Mouse (Mus musculus) layer of hippocampus, adult 2 months (tissue): ENCODE measurements around the gene Usp33. TPM values are rescaled to one million over a fixed set of nuclear protein-coding genes. Genes with fewer than 3 reads are reported as not detected.

Experiments used
- DNase-seq, 2 experiments: peaks; one replicate each; pipeline ENCODE4 v3.0.0; 2022; ENCODE audit warnings: low spot score in 2 of 2
- H3K27ac ChIP-seq: fragments of 200-600 bp; 2 replicates; pipeline ENCODE4 v1.8.1; 2022
- H3K4me3 ChIP-seq: fragments of 200-600 bp; 2 replicates; pipeline ENCODE4 v1.8.1; 2022; ENCODE audit warnings: mild to moderate bottlenecking
- CTCF ChIP-seq: fragments of 200-600 bp; conservative IDR thresholded peaks from 2 replicates; pipeline ENCODE4 v1.8.1; 2022; ENCODE audit warnings: antibody characterized with exemption, mild to moderate bottlenecking, moderate library complexity
- total RNA-seq, 2 experiments: library from RNA; stranded (reverse); gene quantifications; 2 replicates each; pipeline ENCODE4 v1.2.3; 2021

Gene Usp33
- total RNA-seq, 2 experiments from 2014 or later: 129 to 130 TPM

DNA sequence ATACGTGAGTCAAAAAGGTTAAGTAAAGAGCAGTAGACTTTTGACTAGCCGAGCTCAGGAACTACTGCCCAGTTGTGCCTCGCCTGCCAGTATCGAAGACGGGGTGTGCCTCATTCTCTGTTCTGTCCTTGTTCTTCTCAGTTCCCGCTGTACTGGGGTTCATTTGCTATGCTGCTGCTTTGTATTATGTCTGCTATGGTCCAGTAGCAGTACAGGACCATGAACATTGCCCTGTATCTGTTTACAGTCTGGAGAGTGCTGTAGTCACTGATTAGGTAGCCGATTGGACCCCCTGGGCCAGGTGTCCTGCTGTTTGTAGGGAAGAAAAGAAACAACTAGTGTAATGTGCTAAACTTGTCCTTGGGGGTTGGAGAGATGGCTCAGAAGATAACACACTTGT, 91.8 kb downstream of the Usp33 start:
- TF ChIP-seq CTCF: no peak
- no peak for DNase-seq
- H3K27ac ChIP-seq: no peak overlapping the region
- no peak overlapping the region for H3K4me3 ChIP-seq

GRCm38 (mm10) chr3:152442795-152443194, 96.5 kb downstream of the Usp33 start:
- Histone ChIP-seq H3K4me3 (no peak overlapping the region), H3K27ac (no peak overlapping the region)
- no peak for TF ChIP-seq CTCF
- no peak for DNase-seq

Other genes starting within 250 kb of the Usp33 start
- 1 to 10 TPM in 1 of 2 experiments, under 1 TPM in 1; 0.98 to 1.3 TPM for gene Gipc2, start 180.2 kb upstream of the Usp33 start, total RNA-seq
- gene Dnajb4, start 136.2 kb upstream of the Usp33 start, total RNA-seq: 10 to 100 TPM; 61.5 to 62.6 TPM
- gene Fubp1, start 136.1 kb upstream of the Usp33 start, total RNA-seq: 100 to 1,000 TPM; 123 to 140 TPM
- gene Nexn, start 80.1 kb upstream of the Usp33 start, total RNA-seq: 1 to 10 TPM in 1 of 2 experiments, under 1 TPM in 1; 0.95 to 1.8 TPM
- gene Miga1, start 6.1 kb upstream of the Usp33 start, total RNA-seq: 10 to 100 TPM; 74.5 to 78.2 TPM
- 10 to 100 TPM; 45.3 to 45.7 TPM for gene Zzz3, start 49.0 kb downstream of the Usp33 start, total RNA-seq